8 mouse cellular contexts compared by ENCODE assay signal in the genomic region with DNA sequence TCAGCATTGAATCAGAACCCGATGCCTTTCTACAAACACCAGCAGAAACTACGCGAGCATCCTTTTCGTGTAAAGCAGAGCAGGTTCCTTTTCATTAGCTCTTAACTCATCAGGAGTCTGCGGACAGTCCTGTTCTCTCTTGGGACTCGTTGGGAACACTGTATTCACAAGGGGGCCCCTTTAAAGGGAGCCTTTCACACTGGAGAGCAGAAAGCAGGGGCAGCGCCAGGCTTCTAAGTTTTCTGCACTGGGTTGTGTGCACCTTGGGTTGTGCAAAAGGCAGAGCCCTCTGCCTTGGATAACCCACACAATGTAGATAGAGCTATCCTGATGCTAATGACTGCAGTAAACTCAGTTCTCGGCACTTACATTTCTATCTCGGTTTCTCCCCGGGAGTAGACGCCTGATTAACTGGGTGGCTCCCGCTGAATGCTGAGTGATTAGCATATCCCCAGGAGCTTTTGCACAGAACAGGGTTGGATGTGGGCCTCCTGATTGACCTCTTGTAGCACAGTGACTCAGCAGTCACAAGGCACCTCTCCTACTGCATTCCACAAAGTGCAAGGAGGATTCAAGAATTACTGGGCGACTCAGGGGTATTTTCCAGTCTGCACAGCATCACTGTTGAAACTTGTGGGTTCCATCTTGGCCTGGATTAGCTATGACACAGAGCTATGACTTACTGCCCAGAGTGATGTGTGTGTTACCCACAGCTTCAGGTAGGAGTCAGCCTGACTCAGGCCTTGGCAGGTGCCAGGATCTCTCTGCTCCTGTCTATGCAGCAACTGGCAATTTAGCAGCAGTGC.
DNase-seq lines count a peak whose midpoint lies in the region; ATAC-seq lines count a peak whose summit lies in the region.

No protein-coding gene starts in this region.

- H3K9ac ChIP-seq in heart, embryonic 14.5 days (ENCODE audit: low read length) = no peak overlapping the region

- no peaks in the 10 kb centered on the region for H3K9me3 ChIP-seq in heart, embryonic 14.5 days (ENCODE audit: control insufficient read depth, low read length)

- no peaks in the 10 kb centered on the region for H3K27me3 ChIP-seq in heart, embryonic 14.5 days (ENCODE audit: control insufficient read depth, insufficient read depth, low read length)

- DNase-seq in adrenal gland, postnatal 14 days = peak; percentile 13
- DNase-seq in adrenal gland, postnatal 10 days = no peak
- peak; percentile 41 for DNase-seq in embryo, embryonic 10.5 days (ENCODE audit: low spot score)
- DNase-seq in kidney, postnatal 10 days = peak; percentile 18
- peak; percentile 20 for DNase-seq in retina, postnatal 1 day
- DNase-seq in cerebellum, postnatal 14 days = no peak
- DNase-seq in T-cell, adult 2 months (ENCODE audit: low spot score) = no peak

- H3K4me2 ChIP-seq in heart, embryonic 14.5 days (ENCODE audit: low read length) = peak overlapping the region; percentile 51

- ATAC-seq in heart, embryonic 14.5 days (ENCODE audit: insufficient number of reproducible peaks, insufficient read depth, low FRiP score, low read depth) = no peak; the same call in 1 of the 2 replicates

- H3K4me3 ChIP-seq in heart, embryonic 14.5 days (ENCODE audit: control insufficient read depth in 1 of 2, insufficient read depth in 1 of 2, low read depth in 1 of 2, low read length in 2 of 2) = no peak overlapping the region

- 10% methylated on average over 13 of the region's 13 CpGs for WGBS in heart, embryonic 14.5 days

- no peak overlapping the region for H3K27ac ChIP-seq in heart, embryonic 14.5 days (replicated peaks in 1 of 2; ENCODE audit: control insufficient read depth in 1 of 2, insufficient read depth in 1 of 2, low read depth in 2 of 2, low read length in 2 of 2)

- H3K4me1 ChIP-seq in heart, embryonic 14.5 days (ENCODE audit: control insufficient read depth in 2 of 2, insufficient read depth in 2 of 2, low read length in 2 of 2) = peaks cover 8 to 9% of the 10 kb centered on the region in 2 experiments

- no peaks in the 10 kb centered on the region for H3K36me3 ChIP-seq in heart, embryonic 14.5 days (ENCODE audit: control insufficient read depth, insufficient read depth, low read length)

Comparison
In these comparisons a context has a peak if more than half of its experiments do, and no peak if none do; other contexts are left out.
1. DNase-seq: peak in adrenal gland, postnatal 14 days (single experiment), embryo, embryonic 10.5 days (single experiment), kidney, postnatal 10 days (single experiment) and retina, postnatal 1 day (single experiment); none in adrenal gland, postnatal 10 days (single experiment), cerebellum, postnatal 14 days (0 of 2) and T-cell, adult 2 months (single experiment).